Mouse (Mus musculus) forebrain, embryonic 10.5 days (tissue): ENCODE results near the gene Kcnh1. TPM values are rescaled to one million over a fixed set of nuclear protein-coding genes. Genes with fewer than 3 reads are reported as not detected.

Source experiments
- DNase-seq: peaks from one replicate; pipeline ENCODE4 v3.0.0-alpha.2; 2017; ENCODE audit warnings: low spot score; ENCODE audit errors: extremely low spot score
- H3K27ac ChIP-seq: fragments of 300-500 bp; sonication (generic); 2 replicates; pipeline ENCODE4 v1.5.1; 2016; ENCODE audit warnings: mild to moderate bottlenecking
- H3K27me3 ChIP-seq: fragments of 300-500 bp; sonication (generic); 2 replicates; pipeline ENCODE4 v1.6.1; 2016; ENCODE audit warnings: mild to moderate bottlenecking; ENCODE audit not compliant: poor library complexity, severe bottlenecking
- H3K36me3 ChIP-seq: fragments of 300-500 bp; sonication (generic); replicated peaks from 2 replicates; pipeline ENCODE4 v1.6.1; 2016; ENCODE audit warnings: mild to moderate bottlenecking, moderate library complexity
- H3K4me1 ChIP-seq: fragments of 300-500 bp; sonication (generic); 2 replicates; pipeline ENCODE4 v1.6.1; 2016
- H3K4me3 ChIP-seq: fragments of 300-500 bp; sonication (generic); 2 replicates; pipeline ENCODE4 v1.5.1; 2016; ENCODE audit warnings: mild to moderate bottlenecking, moderate library complexity
- H3K9me3 ChIP-seq: fragments of 300-500 bp; sonication (generic); 2 replicates; pipeline ENCODE4 v1.6.1; 2016; ENCODE audit warnings: mild to moderate bottlenecking, moderate library complexity
- WGBS: fragments of 180-500 bp; shearing (Covaris S2); methylation state at CpG from one replicate; pipeline ENCODE4 v1.1.7; 2016; 5-methylcytosine and 5-hydroxymethylcytosine counted together
- polyA plus RNA-seq: library from polyadenylated mRNA; unstranded; fragments of >200 nt; fragmentation: Nextera tagmentation; extraction: Ambion mirVana; gene quantifications from 2 replicates; pipeline ENCODE4 v1.2.1, GENCODE M21; 2016

Kcnh1 gene
- polyA plus RNA-seq, 1 experiment from 2014 or later, result 0.14 TPM

DNA sequence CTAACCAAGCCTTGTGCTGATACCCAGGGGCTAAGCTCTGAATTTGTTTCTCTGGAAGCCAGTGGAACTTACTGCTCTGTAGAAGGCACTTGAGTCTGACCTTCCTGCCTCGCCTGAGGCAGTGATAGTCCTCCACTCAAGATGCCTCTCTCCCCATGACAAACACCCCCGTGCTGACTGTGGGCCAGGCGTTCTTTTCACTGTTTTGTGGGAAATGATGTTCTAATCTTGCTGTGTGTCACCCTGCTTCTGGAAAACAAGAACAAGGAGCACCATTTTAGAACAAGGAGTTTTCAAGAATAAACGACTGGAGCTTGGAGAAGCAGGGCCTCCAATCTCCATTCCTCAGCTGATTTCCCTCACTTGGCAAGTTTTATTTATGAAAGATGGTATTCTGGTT lies 273.2 kb downstream of the Kcnh1 start:
- WGBS, result 87% methylated on average over 4 of the region's 4 CpGs
- Histone ChIP-seq H3K27me3 (no peaks in the 10 kb centered on the region), H3K4me3 (no peak overlapping the region), H3K9me3 (no peaks in the 10 kb centered on the region), H3K36me3 (no peaks in the 10 kb centered on the region), H3K27ac (no peak overlapping the region), H3K4me1 (no peaks in the 10 kb centered on the region)
- no peak for DNase-seq

DNA sequence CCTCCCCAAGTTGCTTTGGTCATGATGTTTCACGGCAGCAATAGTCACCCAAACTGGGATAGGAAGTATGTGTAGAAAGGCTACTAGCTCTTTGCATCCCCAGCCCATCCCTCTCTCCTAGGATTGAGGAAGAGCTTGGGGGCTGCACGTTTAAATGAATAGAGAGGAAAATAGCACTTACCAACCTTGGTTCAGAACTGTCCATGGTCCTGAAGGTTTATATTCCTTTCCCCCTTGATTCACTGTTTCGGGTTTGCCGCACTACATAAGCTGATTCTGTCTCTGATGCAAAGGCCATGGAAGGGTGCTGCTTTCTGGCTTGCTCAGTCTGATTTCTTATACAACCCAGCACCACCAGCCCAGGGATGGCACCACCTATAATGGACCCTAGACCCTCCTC lies 281.8 kb downstream of the Kcnh1 start:
- Histone ChIP-seq H3K4me3 (no peak overlapping the region), H3K4me1 (no peaks in the 10 kb centered on the region)
- no peak for DNase-seq

DNA sequence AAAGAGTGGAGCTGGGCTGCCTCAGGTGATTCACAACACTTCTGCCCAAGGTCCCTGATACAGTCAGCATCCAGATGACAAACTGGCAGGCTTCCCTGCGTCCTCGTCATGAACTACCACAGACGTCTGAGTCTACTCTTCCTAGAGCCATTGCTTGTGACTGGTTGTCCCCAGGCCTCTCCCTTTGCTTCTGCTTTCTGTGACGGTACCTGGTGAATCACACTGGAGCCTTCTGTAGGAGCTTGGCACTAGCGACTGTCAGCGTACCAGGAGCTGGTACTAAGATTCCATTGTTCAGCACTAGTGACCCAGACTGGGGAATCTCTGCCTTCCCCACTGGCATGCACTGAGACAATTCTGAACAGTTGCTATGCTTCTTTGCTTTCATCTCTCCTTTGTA lies 282.6 kb downstream of the Kcnh1 start:
- no peaks in the 10 kb centered on the region for H3K36me3 ChIP-seq
- H3K27ac ChIP-seq, result no peak overlapping the region
- H3K4me1 ChIP-seq, result no peaks in the 10 kb centered on the region
- 91% methylated on average over 6 of the region's 6 CpGs for WGBS
- H3K27me3 ChIP-seq, result no peaks in the 10 kb centered on the region
- H3K4me3 ChIP-seq, result no peak overlapping the region
- no peak for DNase-seq
- H3K9me3 ChIP-seq, result no peaks in the 10 kb centered on the region

More for the DNA sequence above, 281.8 kb downstream of the Kcnh1 start:
- Histone ChIP-seq H3K36me3 (no peaks in the 10 kb centered on the region), H3K9me3 (no peaks in the 10 kb centered on the region), H3K27ac (no peak overlapping the region), H3K27me3 (no peaks in the 10 kb centered on the region)
- 59% methylated on average over 4 of the region's 4 CpGs for WGBS

DNA sequence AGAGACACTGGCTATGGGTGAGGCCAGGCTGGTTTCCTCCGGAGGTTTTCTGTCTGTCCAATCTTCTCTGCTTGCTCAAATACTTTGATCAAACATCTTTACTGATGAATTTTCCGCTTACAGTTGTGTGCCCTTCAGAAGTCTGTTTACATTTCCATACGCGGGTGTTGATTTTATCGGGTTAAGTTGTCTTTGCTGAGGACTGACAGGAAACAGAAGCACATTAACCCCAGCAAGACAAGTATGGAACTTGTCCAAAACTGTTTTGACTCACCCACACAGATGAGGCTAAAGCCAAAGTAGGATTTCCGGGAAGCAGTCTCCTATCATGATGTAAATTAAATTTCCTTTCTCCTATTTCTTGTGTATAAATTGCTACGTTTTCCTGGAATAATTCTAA lies 286.1 kb downstream of the Kcnh1 start:
- Histone ChIP-seq H3K27ac (no peak overlapping the region), H3K4me1 (no peaks in the 10 kb centered on the region), H3K9me3 (no peaks in the 10 kb centered on the region), H3K4me3 (no peak overlapping the region), H3K27me3 (no peaks in the 10 kb centered on the region), H3K36me3 (no peaks in the 10 kb centered on the region)
- 93% methylated on average over 7 of the region's 7 CpGs for WGBS
- DNase-seq, result no peak

DNA sequence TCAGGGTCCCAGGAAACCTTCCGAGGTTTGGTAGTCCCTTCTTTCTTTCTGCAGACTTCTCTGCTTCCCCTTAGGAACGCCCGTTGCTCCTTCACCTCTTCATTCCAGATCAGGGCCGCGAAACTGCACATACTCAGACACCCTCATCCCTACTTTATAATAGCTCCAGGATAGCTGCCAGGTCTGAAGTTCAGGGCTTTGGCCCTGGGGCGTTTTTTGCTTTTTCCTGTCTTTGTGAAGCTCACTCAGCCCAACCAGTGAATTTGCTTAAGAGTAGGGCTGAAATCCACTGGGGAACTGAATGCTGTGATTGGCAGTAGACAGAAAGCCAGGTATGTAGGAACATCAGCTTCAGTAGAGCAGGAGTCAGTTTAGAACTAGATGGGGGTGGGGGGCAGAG lies 287.0 kb downstream of the Kcnh1 start:
- DNase-seq, result no peak
- H3K4me3 ChIP-seq, result no peak overlapping the region
- WGBS, result 82% methylated on average over 6 of the region's 6 CpGs

DNA sequence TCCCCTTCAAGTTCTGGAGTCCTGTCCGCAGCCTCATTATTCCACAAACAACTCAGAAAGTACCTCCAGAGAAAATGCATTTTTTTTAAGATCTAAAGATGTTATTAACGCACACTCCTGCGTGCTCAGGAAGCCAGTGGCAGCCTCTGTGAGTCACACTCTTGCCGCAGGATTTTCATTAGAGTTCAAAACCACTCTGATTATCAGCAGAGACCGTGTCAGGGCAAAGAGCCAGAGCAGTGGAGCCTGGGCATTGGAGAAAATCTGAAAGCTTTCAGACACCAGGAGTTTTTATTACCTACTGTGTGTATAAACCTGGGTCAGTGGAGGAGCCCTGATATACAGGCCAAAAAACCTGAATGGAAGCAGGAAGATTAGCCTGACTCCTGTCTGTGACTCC lies 287.6 kb downstream of the Kcnh1 start:
- no peak overlapping the region for H3K27ac ChIP-seq
- no peaks in the 10 kb centered on the region for H3K36me3 ChIP-seq
- no peaks in the 10 kb centered on the region for H3K4me1 ChIP-seq
- no peak for DNase-seq
- 90% methylated on average over 5 of the region's 5 CpGs for WGBS
- H3K4me3 ChIP-seq, result no peak overlapping the region
- no peaks in the 10 kb centered on the region for H3K9me3 ChIP-seq
- no peaks in the 10 kb centered on the region for H3K27me3 ChIP-seq

More for the DNA sequence above, 287.0 kb downstream of the Kcnh1 start:
- Histone ChIP-seq H3K36me3 (no peaks in the 10 kb centered on the region), H3K27me3 (no peaks in the 10 kb centered on the region), H3K9me3 (no peaks in the 10 kb centered on the region), H3K4me1 (no peaks in the 10 kb centered on the region), H3K27ac (no peak overlapping the region)

DNA sequence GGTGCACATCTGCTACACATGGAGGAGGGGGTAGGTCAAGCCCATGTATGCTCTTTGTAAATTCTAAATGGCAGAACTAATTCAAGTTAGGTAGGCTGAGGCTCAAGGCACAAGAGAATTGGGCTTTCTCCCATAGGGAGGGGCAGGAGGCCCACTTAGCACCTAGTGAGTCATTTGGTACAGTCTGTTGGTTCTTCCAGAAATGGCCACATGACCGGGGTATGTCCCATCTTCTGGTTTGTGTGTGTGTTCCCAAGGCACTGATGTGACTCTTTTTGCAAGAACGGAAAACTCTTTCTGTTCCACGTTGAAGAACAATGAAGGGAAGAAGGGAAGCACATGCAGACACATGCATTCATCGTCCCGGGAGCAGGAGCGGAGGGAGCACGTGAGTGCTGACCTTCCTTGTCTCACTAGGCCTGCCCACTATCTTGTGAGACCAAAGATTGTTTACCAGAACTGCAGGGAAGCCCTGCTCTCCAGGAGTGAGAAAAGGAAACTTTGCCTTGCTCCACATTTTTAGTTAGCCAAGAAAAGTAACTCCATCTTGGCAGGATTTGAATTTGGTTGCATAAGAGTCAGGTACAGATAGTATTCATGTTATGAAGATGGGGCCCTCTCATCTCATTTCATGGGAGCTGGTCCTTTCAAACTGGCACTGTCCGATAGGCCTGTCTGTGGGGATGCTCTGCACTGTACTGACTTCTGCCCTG lies 289.7 kb downstream of the Kcnh1 start:
- H3K36me3 ChIP-seq, result no peaks in the 10 kb centered on the region
- H3K27ac ChIP-seq, result no peak overlapping the region
- no peaks in the 10 kb centered on the region for H3K4me1 ChIP-seq
- WGBS, result 87% methylated on average over 8 of the region's 8 CpGs
- no peak for DNase-seq
- H3K9me3 ChIP-seq, result no peaks in the 10 kb centered on the region
- no peak overlapping the region for H3K4me3 ChIP-seq
- no peaks in the 10 kb centered on the region for H3K27me3 ChIP-seq

DNA sequence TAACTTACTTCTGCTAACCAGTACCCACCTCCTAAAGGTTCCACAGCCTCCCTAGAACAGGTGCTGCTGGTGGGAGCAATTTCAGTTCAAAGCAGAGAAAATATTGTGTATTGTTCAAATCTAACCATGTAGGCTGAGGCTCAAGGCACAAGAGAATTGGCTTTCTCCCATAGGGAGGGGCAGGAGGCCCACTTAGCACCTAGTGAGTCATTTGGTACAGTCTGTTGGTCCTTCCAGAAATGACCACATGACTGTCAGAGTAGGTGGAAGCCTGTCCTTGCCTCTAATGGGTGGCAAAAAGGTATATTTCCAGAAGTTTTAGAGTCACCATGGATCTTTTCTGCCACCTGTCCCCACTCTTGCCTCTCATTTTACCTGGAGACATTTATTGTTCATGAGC lies 290.9 kb downstream of the Kcnh1 start:
- Histone ChIP-seq H3K27ac (no peak overlapping the region), H3K27me3 (no peaks in the 10 kb centered on the region), H3K4me3 (no peak overlapping the region), H3K4me1 (no peaks in the 10 kb centered on the region), H3K9me3 (no peaks in the 10 kb centered on the region), H3K36me3 (no peaks in the 10 kb centered on the region)
- DNase-seq, result no peak

DNA sequence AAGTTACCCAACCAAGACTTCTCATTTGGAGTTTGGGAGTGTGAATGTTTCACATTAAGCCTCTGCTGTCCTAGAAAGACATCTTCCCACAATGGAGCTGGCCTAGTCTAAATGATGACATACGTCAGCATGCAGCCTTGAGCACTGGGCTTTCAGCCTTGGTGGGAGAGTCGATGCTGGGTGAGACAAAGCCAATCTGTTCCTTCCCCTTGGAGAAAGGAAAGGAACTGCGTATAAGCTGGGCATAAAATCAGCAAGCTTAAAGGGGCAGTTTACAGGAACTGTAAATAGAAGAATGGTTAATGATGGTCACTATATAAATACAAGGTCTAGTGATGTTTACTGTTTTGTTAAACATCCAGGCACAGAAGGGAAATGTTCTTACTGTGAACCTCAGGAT lies 294.5 kb downstream of the Kcnh1 start:
- WGBS, result 84% methylated on average over 3 of the region's 3 CpGs
- Histone ChIP-seq H3K27me3 (no peaks in the 10 kb centered on the region), H3K9me3 (no peaks in the 10 kb centered on the region), H3K36me3 (no peaks in the 10 kb centered on the region), H3K4me1 (peaks cover 11% of the 10 kb centered on the region; the same call in 1 of the 2 replicates), H3K27ac (no peak overlapping the region), H3K4me3 (no peak overlapping the region)
- no peak for DNase-seq

DNA sequence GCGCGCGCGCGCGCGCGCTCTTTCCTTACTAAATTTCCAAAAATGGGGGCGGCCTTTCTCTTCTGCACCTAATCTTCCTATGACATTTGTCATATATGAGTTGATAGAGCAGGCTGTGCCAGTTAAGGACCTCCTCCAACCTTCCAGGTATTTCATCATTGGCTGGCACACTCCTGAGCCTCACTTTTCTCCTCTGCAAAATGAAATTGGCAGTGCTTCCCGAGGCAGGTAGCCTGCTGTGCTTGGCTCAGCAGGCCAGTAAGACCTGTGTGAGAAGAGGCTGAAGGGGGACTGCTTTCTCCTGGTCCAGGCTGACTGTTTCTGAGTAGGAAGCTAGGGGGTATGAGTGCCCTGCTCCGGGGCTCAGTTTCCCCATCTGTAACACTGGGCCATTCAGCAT lies 297.0 kb downstream of the Kcnh1 start:
- WGBS, result 93% methylated on average over 11 of the region's 11 CpGs
- no peak overlapping the region for H3K4me3 ChIP-seq

DNA sequence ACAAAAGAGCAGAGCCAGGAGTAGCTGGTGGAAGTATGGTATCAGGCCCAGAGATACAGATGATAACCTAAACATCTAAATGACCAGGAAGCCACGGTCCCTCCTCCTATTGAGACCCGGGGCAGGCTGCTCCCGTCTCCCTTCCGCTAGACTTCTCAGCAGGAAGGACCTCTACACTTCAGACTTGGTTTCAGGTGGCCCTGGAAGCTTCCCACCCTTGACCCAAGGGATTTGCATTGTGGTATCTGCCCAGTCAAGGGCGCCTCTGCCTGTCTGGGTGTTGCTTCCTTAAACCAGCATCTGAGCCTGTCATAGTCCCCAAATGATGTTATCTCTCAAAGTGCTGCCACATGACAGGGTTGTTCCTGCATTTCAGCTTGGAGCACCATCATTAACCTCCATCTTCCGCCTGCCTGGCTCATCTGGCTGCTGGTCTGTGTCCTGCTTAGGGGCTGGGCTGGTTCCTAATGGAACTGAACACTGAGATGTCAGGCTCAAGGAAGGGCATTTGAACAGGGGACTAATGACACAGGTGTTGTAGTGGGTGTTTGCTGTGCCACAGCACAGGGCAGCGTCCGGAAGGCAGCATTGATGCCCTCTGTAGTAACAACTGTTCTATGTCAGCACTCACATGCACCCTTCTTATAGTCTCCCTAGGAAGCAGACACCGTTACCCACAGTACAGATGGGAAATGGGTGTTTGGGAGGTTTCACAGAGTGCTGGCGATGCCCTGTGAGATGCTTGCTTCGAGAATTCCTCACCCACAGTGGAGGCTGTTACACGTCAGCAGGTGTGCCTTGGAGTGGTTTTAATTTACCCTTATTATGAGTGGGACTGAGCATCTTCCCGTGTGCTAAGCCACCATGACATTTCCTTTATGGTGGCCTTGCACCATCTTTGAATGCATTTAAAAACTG lies 299.6 kb downstream of the Kcnh1 start:
- Histone ChIP-seq H3K36me3 (no peaks in the 10 kb centered on the region), H3K4me3 (no peak overlapping the region), H3K27me3 (no peaks in the 10 kb centered on the region), H3K9me3 (no peaks in the 10 kb centered on the region), H3K4me1 (peaks cover 11% of the 10 kb centered on the region; the same call in 1 of the 2 replicates), H3K27ac (no peak overlapping the region)
- DNase-seq, result no peak
- 80% methylated on average over 13 of the region's 13 CpGs for WGBS

More for the DNA sequence above, 297.0 kb downstream of the Kcnh1 start:
- no peak for DNase-seq
- Histone ChIP-seq H3K4me1 (peaks cover 11% of the 10 kb centered on the region; the same call in 1 of the 2 replicates), H3K27ac (no peak overlapping the region), H3K9me3 (no peaks in the 10 kb centered on the region), H3K27me3 (no peaks in the 10 kb centered on the region), H3K36me3 (no peaks in the 10 kb centered on the region)

DNA sequence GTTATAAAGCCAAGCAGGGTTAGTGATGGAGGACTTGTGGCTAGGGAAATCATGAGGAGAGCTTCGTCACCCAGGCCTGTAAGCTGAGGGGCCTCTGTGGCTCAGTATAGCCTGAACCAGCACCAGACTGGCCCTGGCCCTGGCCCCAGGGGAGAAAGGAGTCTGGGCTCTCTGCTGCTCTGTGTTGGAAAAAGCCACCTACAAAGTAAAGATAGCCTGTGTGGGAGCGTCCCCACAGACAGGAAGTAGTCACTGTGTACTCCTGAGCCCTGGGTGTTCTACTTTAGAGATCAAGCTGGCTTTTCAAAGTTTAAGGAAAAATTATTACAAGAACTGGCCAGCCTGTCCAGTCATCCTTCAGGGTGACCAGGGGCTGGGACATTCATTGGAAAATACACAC lies 306.9 kb downstream of the Kcnh1 start:
- no peak overlapping the region for H3K4me3 ChIP-seq
- no peaks in the 10 kb centered on the region for H3K27me3 ChIP-seq
- no peak for DNase-seq
- H3K27ac ChIP-seq, result no peak overlapping the region
- no peaks in the 10 kb centered on the region for H3K36me3 ChIP-seq
- H3K4me1 ChIP-seq, result no peaks in the 10 kb centered on the region
- 88% methylated on average over 2 of the region's 2 CpGs for WGBS
- peaks cover 6% of the 10 kb centered on the region; the same call in 1 of the 2 replicates for H3K9me3 ChIP-seq

DNA sequence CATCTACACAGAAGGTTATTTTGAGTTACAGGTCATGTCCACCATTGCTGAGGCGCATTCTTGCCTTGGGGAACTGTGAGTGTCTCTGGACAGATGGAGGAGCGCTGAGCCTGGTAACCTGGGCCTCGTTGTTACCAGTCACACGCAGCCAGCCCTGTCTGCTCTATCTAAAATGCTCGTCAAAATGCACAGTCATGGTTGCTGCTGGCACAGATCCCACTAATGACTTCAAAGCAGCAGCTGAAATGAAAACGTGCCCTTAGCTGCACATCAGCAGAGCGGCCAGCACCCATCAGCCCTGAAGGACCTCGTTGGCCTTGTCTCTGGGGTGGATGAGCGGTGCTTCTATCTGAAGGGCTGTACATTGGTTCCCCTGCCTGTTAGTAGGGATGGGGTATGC lies 311.4 kb downstream of the Kcnh1 start:
- Histone ChIP-seq H3K9me3 (no peaks in the 10 kb centered on the region), H3K27me3 (no peaks in the 10 kb centered on the region), H3K36me3 (no peaks in the 10 kb centered on the region), H3K4me3 (no peak overlapping the region), H3K27ac (no peak overlapping the region), H3K4me1 (no peaks in the 10 kb centered on the region)
- 90% methylated on average over 9 of the region's 9 CpGs for WGBS
- no peak for DNase-seq
